Mouse (Mus musculus): ENCODE data around the gene Lat2.
A peak's percentile ranks its signal among the peaks of the same experiment; 100 is the strongest.

Lat2 gene

GRCm38 (mm10) chr5:134614296-134614695, 529 bp downstream of the Lat2 start:
- no peak for DNase-seq (ENCODE audit: inconsistent age in 2 of 2, low spot score in 1 of 2)

GRCm38 (mm10) chr5:134613727-134614126, 1.1 kb downstream of the Lat2 start:
- no peak for DNase-seq (ENCODE audit: inconsistent age in 2 of 2, low spot score in 1 of 2)

DNA sequence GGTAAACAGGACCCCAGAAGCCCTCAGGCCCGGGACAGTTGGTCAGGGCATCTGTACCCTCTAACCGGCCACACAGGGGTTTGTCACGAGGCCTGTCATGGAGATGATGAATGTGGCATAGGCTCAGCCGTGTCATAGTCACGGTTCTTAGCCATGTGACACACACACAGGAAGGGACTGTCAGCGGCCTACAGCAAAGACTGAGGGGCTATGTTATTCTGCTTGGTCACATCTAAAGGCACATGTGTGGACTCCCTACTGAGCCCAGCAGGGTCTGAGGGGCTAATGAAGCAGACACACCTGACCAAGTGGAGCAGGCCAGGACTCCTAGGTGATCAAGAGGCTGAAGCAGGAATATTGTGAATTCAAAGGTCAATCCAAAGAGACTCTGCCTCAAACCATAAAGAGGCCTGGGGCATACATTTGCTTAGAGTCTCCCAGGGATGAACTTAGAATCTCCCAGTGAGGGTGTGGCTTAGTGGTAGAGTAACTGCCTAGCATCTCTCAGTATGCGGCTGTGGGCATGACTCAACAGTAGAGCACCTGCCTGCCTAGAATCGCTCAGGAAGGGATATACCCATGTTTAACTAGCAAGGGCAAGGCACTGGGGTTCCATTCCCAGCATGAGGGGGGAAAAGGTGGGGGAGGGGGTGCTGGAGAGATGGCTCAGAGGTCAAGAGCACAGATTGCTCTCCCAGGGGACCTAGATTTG, 2.9 kb downstream of the Lat2 start:
- DNase-seq (ENCODE audit: inconsistent age in 2 of 2, low spot score in 1 of 2), result peak in 1 of 2 experiments; percentile 54

GRCm38 (mm10) chr5:134609916-134610643, 4.7 kb downstream of the Lat2 start:
- DNase-seq (ENCODE audit: inconsistent age in 2 of 2, low spot score in 1 of 2), result no peak

DNA sequence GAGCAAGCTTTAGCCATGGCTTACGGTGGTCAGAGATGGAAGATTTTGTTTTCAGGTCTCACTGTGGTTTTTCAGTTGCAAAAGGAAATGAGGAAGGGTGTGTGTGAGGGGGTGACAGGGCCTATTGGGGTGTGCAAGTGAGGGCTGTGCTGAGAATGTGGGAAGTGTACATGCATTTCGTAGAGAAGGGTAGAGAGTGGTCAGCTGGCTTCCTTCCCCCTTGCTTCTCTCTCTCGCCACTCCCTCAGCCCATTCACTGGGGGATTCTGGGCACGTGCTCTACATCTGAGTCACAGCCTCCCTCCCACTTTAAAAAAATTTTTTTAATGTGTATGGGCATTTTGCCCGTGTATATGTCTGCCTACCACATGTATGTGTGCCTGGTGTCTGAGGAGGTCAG, 7.7 kb downstream of the Lat2 start:
- peak in 1 of 2 experiments; percentile 38 for DNase-seq (ENCODE audit: inconsistent age in 2 of 2, low spot score in 1 of 2)

DNA sequence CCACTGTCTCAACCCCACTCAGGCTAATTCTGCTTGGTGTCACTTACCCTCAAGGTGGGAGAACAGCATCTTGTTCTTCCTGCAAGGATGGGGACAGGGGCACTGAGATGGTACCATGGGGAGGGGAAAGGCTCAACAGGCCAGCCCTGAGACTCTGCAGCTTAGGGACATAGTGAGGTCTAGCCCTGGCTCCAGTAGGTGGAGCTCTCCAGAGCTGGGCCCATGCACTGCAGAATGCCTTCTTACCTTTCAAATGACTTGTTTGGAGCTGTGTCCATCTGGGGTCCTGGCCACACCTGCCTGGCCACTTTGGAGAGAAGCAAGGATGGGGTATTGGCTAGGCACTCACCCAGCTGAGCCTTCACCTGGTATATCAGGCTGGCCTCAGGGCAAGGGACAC, 8.5 kb downstream of the Lat2 start:
- no peak for DNase-seq (ENCODE audit: inconsistent age in 2 of 2, low spot score in 1 of 2)

GRCm38 (mm10) chr5:134604376-134604775, 10.4 kb downstream of the Lat2 start:
- DNase-seq (ENCODE audit: inconsistent age in 2 of 2, low spot score in 1 of 2), result no peak

DNA sequence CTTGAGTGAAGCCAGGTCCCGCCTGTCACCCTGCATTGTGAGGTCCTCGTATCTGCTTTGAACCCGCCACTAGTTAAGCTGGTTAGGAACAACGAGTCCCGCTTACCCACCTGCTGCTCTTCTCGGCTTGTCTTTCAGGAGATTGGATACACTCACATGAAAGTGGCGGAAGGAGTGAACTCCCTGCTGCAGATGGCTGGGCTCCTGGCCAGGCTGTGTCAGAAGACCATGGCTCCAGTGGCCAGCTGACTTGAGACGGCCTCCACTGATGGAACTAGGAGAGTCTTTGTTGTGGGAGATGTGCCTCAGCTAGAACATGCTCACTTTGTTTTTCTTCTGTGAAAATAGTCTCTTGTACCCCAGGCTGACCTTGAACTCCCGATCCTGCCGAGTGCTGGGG, 17.1 kb downstream of the Lat2 start:
- no peak for DNase-seq (ENCODE audit: inconsistent age in 2 of 2, low spot score in 1 of 2)

DNA sequence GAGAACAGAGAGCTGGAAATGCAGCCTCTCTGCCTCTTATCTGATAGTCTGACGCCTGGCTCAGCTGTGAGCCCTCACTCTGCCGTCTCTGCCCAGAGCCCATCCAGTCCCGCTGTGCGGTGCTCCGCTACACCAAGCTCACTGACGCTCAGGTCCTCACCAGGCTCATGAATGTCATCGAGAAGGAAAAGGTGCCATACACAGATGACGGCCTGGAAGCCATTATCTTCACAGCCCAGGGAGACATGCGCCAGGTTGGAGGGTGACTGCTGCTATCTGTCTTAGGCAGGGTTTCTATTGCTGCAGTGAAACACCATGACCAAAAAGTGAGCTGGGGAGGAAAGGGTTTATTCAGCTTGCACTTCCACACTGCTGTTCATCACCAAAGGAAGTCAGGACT, 21.7 kb downstream of the Lat2 start:
- DNase-seq (ENCODE audit: inconsistent age in 2 of 2, low spot score in 1 of 2), result no peak

- DNase-seq (ENCODE audit: inconsistent age in 2 of 2, low spot score in 1 of 2), result no peak
These were observed 22.7 kb downstream of the Lat2 start for GRCm38 (mm10) chr5:134592026-134592581.

DNA sequence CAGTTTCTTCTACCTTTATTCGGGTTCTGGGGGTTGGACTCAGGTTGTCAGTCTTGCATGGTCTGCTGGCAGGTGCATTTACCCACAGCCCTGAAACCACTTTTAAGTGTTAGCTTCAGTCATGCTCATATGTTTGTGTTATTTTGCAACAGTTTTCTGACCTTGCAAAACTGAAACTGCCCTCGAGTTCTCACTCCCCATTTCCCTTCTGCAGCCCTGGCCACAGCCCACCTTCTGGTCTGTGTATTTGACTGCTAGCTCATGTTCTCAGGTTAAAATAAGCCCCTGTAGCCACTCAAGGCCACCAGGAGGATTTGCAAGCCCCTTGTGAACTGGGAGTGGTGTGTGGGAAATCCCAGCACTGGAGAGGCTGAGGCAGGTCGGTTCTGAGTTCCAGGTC, 24.9 kb downstream of the Lat2 start:
- no peak for DNase-seq (ENCODE audit: inconsistent age in 2 of 2, low spot score in 1 of 2)

DNA sequence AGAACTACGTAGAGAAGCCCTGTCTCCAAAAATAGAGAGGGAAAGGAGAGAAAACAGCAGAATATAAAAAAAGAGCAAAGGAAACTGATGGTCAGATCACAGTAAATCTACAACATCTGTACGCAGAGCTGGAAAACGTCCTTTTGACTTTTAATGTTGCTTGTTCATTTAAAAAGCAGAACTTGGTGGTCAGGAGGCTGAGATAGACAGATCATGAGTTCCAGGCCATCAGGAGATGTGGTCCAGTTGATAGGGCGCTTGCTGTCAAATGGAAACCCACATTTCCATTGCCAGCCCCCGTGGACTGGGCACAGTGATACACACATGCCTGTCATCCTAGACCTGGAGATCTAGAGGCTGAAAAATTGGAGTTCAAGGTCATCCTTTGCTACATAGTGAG, 30.0 kb downstream of the Lat2 start:
- no peak for DNase-seq (ENCODE audit: inconsistent age in 2 of 2, low spot score in 1 of 2)

- no peak for DNase-seq (ENCODE audit: inconsistent age in 2 of 2, low spot score in 1 of 2)
These were observed 31.0 kb downstream of the Lat2 start for GRCm38 (mm10) chr5:134583884-134584213.

DNA sequence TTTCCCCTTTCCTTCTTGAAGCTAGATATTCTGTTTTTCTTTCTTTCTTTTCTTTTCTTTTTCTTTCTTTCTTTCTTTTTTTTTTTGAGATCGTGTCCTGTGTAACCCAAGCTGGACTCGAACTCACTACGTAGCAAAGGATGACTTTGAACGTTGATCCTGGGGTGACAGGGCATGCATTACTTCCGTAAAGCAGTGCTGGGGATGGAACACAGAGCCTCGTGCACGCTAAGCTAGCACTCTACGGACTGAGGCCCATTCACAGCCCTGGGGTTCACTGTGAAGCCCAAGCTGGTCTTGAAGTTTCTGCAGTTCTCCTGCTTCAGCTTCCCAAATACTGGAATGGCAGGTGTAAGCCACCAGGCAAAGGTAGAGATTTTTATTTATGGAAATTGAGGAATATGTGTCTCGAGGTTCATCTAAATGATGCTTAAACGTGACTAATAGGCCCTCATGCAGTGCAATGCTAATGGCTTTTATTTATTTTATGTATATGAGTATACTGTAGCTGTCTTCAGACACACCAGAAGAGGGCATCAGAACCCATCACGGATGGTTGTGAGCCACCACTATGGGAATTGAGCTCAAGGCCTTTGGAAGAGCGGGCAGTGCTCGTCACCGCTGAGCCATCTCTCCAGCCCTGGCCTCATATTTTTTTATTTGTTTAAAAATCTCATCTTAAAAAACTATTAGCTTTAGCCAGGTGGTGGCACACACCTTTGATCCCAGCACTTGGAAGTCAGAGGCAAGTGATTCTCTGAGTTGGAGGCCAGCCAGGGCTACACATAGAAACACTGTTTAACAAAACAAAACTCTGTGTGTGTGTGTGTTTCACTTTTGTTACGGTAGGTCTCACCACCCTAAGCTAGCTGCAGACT, 31.6 kb downstream of the Lat2 start:
- no peak for DNase-seq (ENCODE audit: inconsistent age in 2 of 2, low spot score in 1 of 2)

DNA sequence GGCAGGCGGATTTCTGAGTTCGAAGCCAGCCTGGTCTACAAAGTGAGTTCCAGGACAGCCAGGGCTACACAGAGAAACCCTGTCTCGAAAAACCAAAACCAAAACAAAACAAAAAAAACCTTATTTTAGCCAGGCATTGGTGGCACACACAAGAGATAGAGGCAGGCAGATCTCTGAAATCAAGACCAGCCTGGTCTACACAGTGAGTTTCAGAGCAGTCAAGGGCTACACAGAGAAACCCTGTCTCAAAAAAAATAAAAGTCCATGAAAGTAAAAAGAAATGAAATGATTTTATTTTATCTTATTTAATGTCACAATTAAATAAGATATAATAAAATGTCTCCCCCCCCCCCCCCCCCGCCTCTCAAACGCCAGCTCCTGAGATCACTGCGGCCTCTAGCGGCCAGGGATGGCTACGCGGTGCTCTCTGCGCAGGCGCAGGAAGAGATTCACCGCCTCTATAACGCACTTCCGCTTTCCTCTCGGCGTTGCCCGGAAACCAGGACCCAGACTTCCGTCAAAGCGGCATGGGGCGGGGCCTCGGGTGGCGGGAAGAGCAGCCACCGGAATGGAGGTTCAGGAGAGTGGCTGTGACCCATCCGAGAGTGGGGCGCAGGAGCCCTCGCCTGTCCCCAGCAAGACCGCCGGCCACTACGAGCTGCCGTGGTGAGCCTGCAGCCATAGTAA, 32.5 kb downstream of the Lat2 start:
- DNase-seq (ENCODE audit: inconsistent age in 2 of 2, low spot score in 1 of 2), result peak; percentile 97 to 98

- no peak for DNase-seq (ENCODE audit: inconsistent age in 2 of 2, low spot score in 1 of 2)
These were observed 33.7 kb downstream of the Lat2 start, which contains the start of gene Rfc2 for GRCm38 (mm10) chr5:134581146-134581545. Rfc2 (plus strand) TSS chr5:134581366.

DNA sequence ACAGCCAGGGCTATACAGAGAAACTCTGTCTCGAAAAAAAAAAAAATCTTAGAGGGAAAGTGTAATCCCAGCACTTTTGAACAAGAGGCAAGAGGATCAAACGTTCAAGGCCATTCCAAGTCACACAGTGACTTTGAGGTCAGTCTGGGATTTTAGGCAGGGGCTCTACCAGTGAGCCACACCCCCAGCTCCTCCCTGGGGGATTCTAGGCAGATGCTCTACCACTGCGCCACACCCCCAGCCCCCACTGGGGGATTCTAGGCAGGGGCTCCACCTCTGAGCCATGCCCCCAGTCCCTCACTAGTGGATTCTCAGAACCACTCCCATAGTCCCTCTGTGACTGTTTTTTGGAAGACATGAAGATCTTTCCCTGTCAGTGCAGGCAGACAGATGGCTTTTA, 35.7 kb downstream of the Lat2 start:
- no peak for DNase-seq (ENCODE audit: inconsistent age in 2 of 2, low spot score in 1 of 2)

GRCm38 (mm10) chr5:134577534-134577933, 37.3 kb downstream of the Lat2 start:
- no peak for DNase-seq (ENCODE audit: inconsistent age in 2 of 2, low spot score in 1 of 2)

- no peak for DNase-seq (ENCODE audit: inconsistent age in 2 of 2, low spot score in 1 of 2)
These were observed 38.2 kb downstream of the Lat2 start for GRCm38 (mm10) chr5:134576517-134577220.

DNA sequence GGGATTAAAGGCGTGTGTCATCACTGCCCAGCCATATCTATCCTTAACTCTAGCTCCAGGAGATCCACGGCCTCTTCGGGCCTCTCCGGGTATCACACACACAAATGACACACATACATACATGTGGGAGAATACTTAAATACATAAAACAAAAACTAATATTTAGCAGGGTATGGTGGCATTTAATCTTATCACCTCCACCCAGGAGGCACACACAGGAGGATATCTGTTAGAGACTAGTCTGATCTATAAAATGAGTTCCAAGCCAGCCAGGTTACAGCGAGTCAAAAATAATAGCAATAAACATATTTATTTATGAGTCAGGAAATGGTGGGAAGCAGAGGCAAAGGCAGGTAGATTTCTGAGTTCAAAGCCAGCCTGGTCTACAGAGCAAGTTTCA, 39.0 kb downstream of the Lat2 start:
- no peak for DNase-seq (ENCODE audit: inconsistent age in 2 of 2, low spot score in 1 of 2)

Measured in adrenal gland, adult (tissue).